Mouse (Mus musculus): ENCODE measurements around the gene Ifitm10. TPM values are rescaled to one million over a fixed set of nuclear protein-coding genes. Genes with fewer than 3 reads are reported as not detected.

Ifitm10 gene
- total RNA-seq, 2 experiments from 2014 or later = 1.7 to 2.1 TPM

GRCm38 (mm10) chr7:142371768-142372661 is 1.5 kb downstream of the Ifitm10 start:
- intact Hi-C loops (cut with DNase I) = loop anchor here (2.0 to 5.0 kb wide), 2 partner anchors 37 to 60 kb away; partner anchors contain the start of gene Syt8
- DNase-seq = peak; percentile 51 to 55

GRCm38 (mm10) chr7:142371398-142371767 is 2.2 kb downstream of the Ifitm10 start:
- intact Hi-C loops (cut with DNase I) = loop anchor here (2.0 to 5.0 kb wide), 2 partner anchors 37 to 61 kb away; partner anchors contain the start of gene Syt8

GRCm38 (mm10) chr7:142370937-142371336 is 2.6 kb downstream of the Ifitm10 start:
- intact Hi-C loops (cut with DNase I) = loop anchor here (2.0 to 5.0 kb wide), 2 partner anchors 36 to 61 kb away; partner anchors contain the start of gene Syt8
- DNase-seq = no peak

More at GRCm38 (mm10) chr7:142371398-142371767, 2.2 kb downstream of the Ifitm10 start:
- DNase-seq = no peak

GRCm38 (mm10) chr7:142369820-142370219 is 3.7 kb downstream of the Ifitm10 start:
- no peak for DNase-seq
- intact Hi-C loops (cut with DNase I) = loop anchor here (2.0 to 5.0 kb wide), 2 partner anchors 35 to 62 kb away; partner anchors contain the start of gene Syt8

- DNase-seq = no peak
- intact Hi-C loops (cut with DNase I) = no loop called here
Measured at GRCm38 (mm10) chr7:142368856-142369255, 4.7 kb downstream of the Ifitm10 start.

GRCm38 (mm10) chr7:142363107-142363506 is 10.4 kb downstream of the Ifitm10 start:
- intact Hi-C loops (cut with DNase I) = no loop called here
- DNase-seq = no peak

- DNase-seq = no peak
- intact Hi-C loops (cut with DNase I) = no loop called here
Measured at GRCm38 (mm10) chr7:142360743-142361142, 12.8 kb downstream of the Ifitm10 start.

- intact Hi-C loops (cut with DNase I) = no loop called here
- no peak for DNase-seq
Measured at GRCm38 (mm10) chr7:142359129-142359528, 14.4 kb downstream of the Ifitm10 start.

- no peak for DNase-seq
- intact Hi-C loops (cut with DNase I) = no loop called here
Measured at GRCm38 (mm10) chr7:142357566-142357965, 16.0 kb downstream of the Ifitm10 start.

- no peak for DNase-seq
- intact Hi-C loops (cut with DNase I) = no loop called here
Measured at GRCm38 (mm10) chr7:142354661-142355233, 18.8 kb downstream of the Ifitm10 start.

GRCm38 (mm10) chr7:142353854-142354253 is 19.7 kb downstream of the Ifitm10 start:
- intact Hi-C loops (cut with DNase I) = no loop called here
- DNase-seq = no peak

GRCm38 (mm10) chr7:142351569-142351968 is 22.0 kb downstream of the Ifitm10 start:
- intact Hi-C loops (cut with DNase I) = no loop called here
- no peak for DNase-seq

- no peak for DNase-seq
Measured at GRCm38 (mm10) chr7:142349308-142349961, 24.1 kb downstream of the Ifitm10 start.

GRCm38 (mm10) chr7:142347542-142347941 is 26.0 kb downstream of the Ifitm10 start:
- intact Hi-C loops (cut with DNase I) = no loop called here
- no peak for DNase-seq

More at GRCm38 (mm10) chr7:142349308-142349961, 24.1 kb downstream of the Ifitm10 start:
- intact Hi-C loops (cut with DNase I) = no loop called here

- intact Hi-C loops (cut with DNase I) = no loop called here
- DNase-seq = no peak
Measured at GRCm38 (mm10) chr7:142342247-142342640, 31.3 kb downstream of the Ifitm10 start.

GRCm38 (mm10) chr7:142341564-142342246 is 31.8 kb downstream of the Ifitm10 start:
- intact Hi-C loops (cut with DNase I) = no loop called here
- no peak for DNase-seq

- intact Hi-C loops (cut with DNase I) = no loop called here
- DNase-seq = no peak
Measured at GRCm38 (mm10) chr7:142340269-142340970, 33.1 kb downstream of the Ifitm10 start.

- no peak for DNase-seq
- intact Hi-C loops (cut with DNase I) = loop anchor here (2.0 kb wide), 3 partner anchors 18 to 162 kb away; no protein-coding TSS in a partner anchor
Measured at GRCm38 (mm10) chr7:142335151-142335550, 38.4 kb downstream of the Ifitm10 start.

- DNase-seq = peak; percentile 92 to 96
- intact Hi-C loops (cut with DNase I) = loop anchor here (1.0 to 5.0 kb wide), 6 partner anchors 17 to 343 kb away; no protein-coding TSS in a partner anchor
Measured at GRCm38 (mm10) chr7:142334246-142334645, 39.3 kb downstream of the Ifitm10 start.

Measured in heart, postnatal 14 days (tissue).